Mouse (Mus musculus) C2C12 (cell line): Measurements from ENCODE around the gene Pecr. TPM values are rescaled to one million over a fixed set of nuclear protein-coding genes. Genes with fewer than 3 reads are reported as not detected.
A peak's percentile ranks its signal among the peaks of the same experiment; 100 is the strongest.
"Not testable (repeated sequence)": the region's sequence is repeated elsewhere in the genome, so short reads cannot be mapped to it uniquely, and the experiment has no call there.

Experiments
- H3K27me3 ChIP-seq: one replicate; pipeline ENCODE4 v1.6.1; 2011; ENCODE audit not compliant: control insufficient read depth, insufficient read depth, insufficient read length
- H3K36me3 ChIP-seq: one replicate; pipeline ENCODE4 v1.6.1; 2011; ENCODE audit not compliant: control insufficient read depth, insufficient read depth
- H3K4me3 ChIP-seq: one replicate; pipeline ENCODE4 v1.5.1; 2011; ENCODE audit warnings: mild to moderate bottlenecking, control low read depth; ENCODE audit not compliant: poor library complexity, insufficient read depth, severe bottlenecking
- H3K79me2 ChIP-seq: one replicate; pipeline ENCODE4 v1.6.1; 2011; ENCODE audit not compliant: control insufficient read depth, insufficient read depth
- H3K79me3 ChIP-seq: one replicate; pipeline ENCODE4 v1.6.1; 2011; ENCODE audit warnings: low read depth, control low read depth
- H3ac ChIP-seq: one replicate; pipeline ENCODE3; 2011; ENCODE audit warnings: low read depth; ENCODE audit not compliant: control insufficient read depth, insufficient read length
- CEBPB ChIP-seq: IDR thresholded peaks from one replicate; pipeline ENCODE4 v1.6.1; 2011; ENCODE audit warnings: low read depth, mild to moderate bottlenecking, control low read depth, moderate library complexity
- CTCF ChIP-seq: IDR thresholded peaks from one replicate; pipeline ENCODE4 v1.5.1; 2011; ENCODE audit not compliant: control insufficient read depth, insufficient read depth, insufficient read length
- FOSL1 ChIP-seq: IDR thresholded peaks from one replicate; pipeline ENCODE4 v1.8.0; 2011; ENCODE audit warnings: mild to moderate bottlenecking, low read length; ENCODE audit not compliant: poor library complexity, insufficient read depth, severe bottlenecking
- MAX ChIP-seq: IDR thresholded peaks from one replicate; pipeline ENCODE4 v1.6.1; 2011; ENCODE audit warnings: mild to moderate bottlenecking, control low read depth
- MYOD1 ChIP-seq: IDR thresholded peaks from one replicate; pipeline ENCODE4 v1.6.1; 2011; ENCODE audit warnings: low read depth; ENCODE audit not compliant: control insufficient read depth, insufficient read length
- MYOG ChIP-seq: IDR thresholded peaks from one replicate; pipeline ENCODE4 v1.6.1; 2011; ENCODE audit not compliant: control insufficient read depth, insufficient read length; ENCODE audit errors: extremely low read depth
- USF1 ChIP-seq: IDR thresholded peaks from one replicate; pipeline ENCODE4 v1.6.1; 2011; ENCODE audit warnings: low read depth, mild to moderate bottlenecking, control low read depth, moderate library complexity
- polyA plus RNA-seq: library from polyadenylated mRNA; unstranded; fragments of >200 nt; fragmentation: generic; extraction: Trizol; gene quantifications from one replicate; pipeline ENCODE4 v1.2.1, GENCODE M21; 2012; ENCODE audit warnings: missing spikeins

Gene Pecr
- polyA plus RNA-seq, 1 experiment, result 16.8 TPM

DNA sequence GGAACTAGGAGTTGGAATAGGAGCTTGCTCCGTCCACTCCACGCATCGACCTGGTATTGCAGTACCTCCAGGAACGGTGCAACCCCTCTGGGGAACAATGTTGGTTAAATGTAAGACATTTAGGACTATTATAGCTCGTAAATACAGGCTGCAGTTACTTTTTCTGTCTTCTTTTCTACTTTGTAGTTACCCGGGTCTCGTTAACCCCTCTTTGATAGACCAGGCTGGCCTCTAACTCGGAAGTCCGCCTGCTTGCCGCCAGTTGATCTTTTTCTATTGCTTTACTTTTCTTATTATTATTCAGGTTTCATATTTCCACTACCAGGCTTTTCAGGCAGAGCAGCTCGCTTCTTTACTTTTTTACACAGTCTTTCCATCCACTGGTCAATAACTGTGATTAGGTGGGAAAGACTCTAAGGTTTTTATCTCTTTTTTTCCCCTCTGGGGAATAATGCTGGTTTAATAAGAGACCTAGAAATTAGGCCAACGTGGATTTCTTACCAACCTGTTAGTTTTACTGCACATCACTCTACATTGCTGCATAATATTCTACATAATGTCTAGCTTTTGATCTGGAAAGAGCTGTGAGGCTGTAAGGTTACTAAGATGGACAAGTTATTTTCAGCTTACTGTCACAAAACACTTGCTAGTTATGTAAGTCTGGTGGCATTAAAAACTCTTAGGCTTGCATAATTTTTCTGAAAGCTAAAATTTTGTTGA is 39.6 kb downstream of the Pecr start:
- H3K79me3 ChIP-seq, result no peaks in the 10 kb centered on the region
- H3K4me3 ChIP-seq, result no peak overlapping the region
- no peak overlapping the region for H3ac ChIP-seq
- TF ChIP-seq CEBPB (peak; percentile 0), MYOD1 (no peak)
- H3K36me3 ChIP-seq, result no peaks in the 10 kb centered on the region
- no peaks in the 10 kb centered on the region for H3K79me2 ChIP-seq
- no peaks in the 10 kb centered on the region for H3K27me3 ChIP-seq

- peak overlapping the region; percentile 86 for H3ac ChIP-seq
- TF ChIP-seq CEBPB, result peak; percentile 1
- no peak for TF ChIP-seq FOSL1
- TF ChIP-seq MYOG, result no peak
- TF ChIP-seq CTCF, result no peak
- H3K4me3 ChIP-seq, result peak overlapping the region; percentile 31
- H3K27me3 ChIP-seq, result no peaks in the 10 kb centered on the region
- no peaks in the 10 kb centered on the region for H3K79me3 ChIP-seq
- H3K36me3 ChIP-seq, result no peaks in the 10 kb centered on the region
- H3K79me2 ChIP-seq, result no peaks in the 10 kb centered on the region
These were observed 40.3 kb downstream of the Pecr start for GRCm38 (mm10) chr1:72243656-72244316.

DNA sequence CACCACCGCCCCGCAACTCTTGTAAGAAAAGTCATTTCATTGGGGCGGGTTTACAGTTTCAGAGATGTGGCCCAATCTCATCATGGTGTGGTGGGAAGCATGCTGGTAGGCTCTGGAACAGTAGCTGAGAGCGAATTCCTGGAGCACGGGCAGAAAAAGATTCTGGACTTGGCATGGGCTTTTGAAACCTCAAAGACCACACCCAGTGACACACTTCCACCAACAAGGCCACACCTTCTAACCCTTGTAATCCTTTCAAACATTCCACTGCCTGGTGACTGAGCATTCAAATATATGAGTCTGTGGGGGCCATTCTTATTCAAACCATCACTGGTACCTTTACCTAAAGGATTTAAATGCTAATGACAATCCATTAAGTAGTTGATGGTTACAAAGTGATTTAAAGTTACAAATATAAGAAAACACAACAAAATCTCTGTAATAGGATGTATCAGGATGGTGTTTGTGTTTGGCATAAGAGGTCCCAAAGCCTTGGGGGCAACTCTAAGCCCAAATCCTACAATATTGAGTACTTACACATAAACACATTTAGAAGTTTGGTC is 41.5 kb downstream of the Pecr start:
- TF ChIP-seq CEBPB (no peak), MYOD1 (no peak), CTCF (no peak), USF1 (no peak), FOSL1 (no peak), MAX (no peak), MYOG (no peak)
- H3K79me2 ChIP-seq, result no peaks in the 10 kb centered on the region
- no peak overlapping the region for H3K4me3 ChIP-seq
- H3K27me3 ChIP-seq, result no peaks in the 10 kb centered on the region
- no peaks in the 10 kb centered on the region for H3K79me3 ChIP-seq
- no peaks in the 10 kb centered on the region for H3K36me3 ChIP-seq
- H3ac ChIP-seq, result no peak overlapping the region

DNA sequence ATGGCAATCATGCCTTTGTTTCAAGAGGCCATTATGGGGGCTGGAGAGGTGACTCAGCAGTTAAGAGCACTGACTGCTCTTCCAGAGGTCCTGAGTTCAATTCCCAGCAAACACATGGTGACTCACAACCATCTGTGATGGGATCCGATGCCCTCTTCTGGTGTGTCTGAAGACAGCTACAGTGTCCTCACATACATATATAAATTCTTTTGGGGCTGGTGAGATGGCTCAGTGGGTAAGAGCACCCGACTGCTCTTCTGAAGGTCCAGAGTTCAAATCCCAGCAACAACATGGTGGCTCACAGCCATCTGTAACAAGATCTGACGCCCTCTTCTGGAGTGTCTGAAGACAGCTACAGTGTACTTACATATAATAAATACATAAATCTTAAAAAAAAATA is 45.0 kb downstream of the Pecr start:
- H3K79me3 ChIP-seq, H3K4me3 ChIP-seq, H3K79me2 ChIP-seq, H3ac ChIP-seq, H3K27me3 ChIP-seq, H3K36me3 ChIP-seq: not testable (repeated sequence)

GRCm38 (mm10) chr1:72238016-72238580 is 46.0 kb downstream of the Pecr start:
- Histone ChIP-seq H3K36me3 (no peaks in the 10 kb centered on the region), H3K27me3 (no peaks in the 10 kb centered on the region), H3K79me2 (no peaks in the 10 kb centered on the region), H3ac (peak overlapping the region; percentile 24), H3K79me3 (no peaks in the 10 kb centered on the region), H3K4me3 (peak overlapping the region; percentile 2)
- no peak for TF ChIP-seq FOSL1
- TF ChIP-seq CEBPB, result no peak
- no peak for TF ChIP-seq MAX
- TF ChIP-seq MYOG, result no peak
- TF ChIP-seq MYOD1, result no peak
- no peak for TF ChIP-seq USF1
- TF ChIP-seq CTCF, result no peak
